Mouse (Mus musculus) kidney, embryonic 15.5 days (tissue): ENCODE results near the gene Tmprss11f. TPM values are rescaled to one million over a fixed set of nuclear protein-coding genes. Genes with fewer than 3 reads are reported as not detected.
"Not testable (repeated sequence)": the region's sequence is repeated elsewhere in the genome, so short reads cannot be mapped to it uniquely, and the experiment has no call there.

ENCODE experiments used
- ATAC-seq: fragments of 200-750 bp; cut with Nextera tagmentation; replicated peaks from 2 replicates; pipeline ENCODE4 v1.8.0; 2017; ENCODE audit warnings: moderate TSS enrichment; ENCODE audit not compliant: low FRiP score
- H3K27ac ChIP-seq: fragments of 300-500 bp; sonication (generic); 2 replicates; pipeline ENCODE4 v1.5.1; 2015; ENCODE audit warnings: mild to moderate bottlenecking, inconsistent platforms
- H3K27me3 ChIP-seq: fragments of 300-500 bp; sonication (generic); 2 replicates; pipeline ENCODE4 v1.6.1; 2015; ENCODE audit warnings: inconsistent platforms
- H3K36me3 ChIP-seq: fragments of 300-500 bp; sonication (generic); 2 replicates; pipeline ENCODE4 v1.6.1; 2015; ENCODE audit warnings: inconsistent platforms
- H3K4me1 ChIP-seq: fragments of 300-500 bp; sonication (generic); 2 replicates; pipeline ENCODE4 v1.6.1; 2015; ENCODE audit warnings: inconsistent platforms
- H3K4me2 ChIP-seq: fragments of 300-500 bp; sonication (generic); 2 replicates; pipeline ENCODE4 v1.6.1; 2015; ENCODE audit warnings: moderate library complexity, mild to moderate bottlenecking, inconsistent platforms
- H3K4me3 ChIP-seq: fragments of 300-500 bp; sonication (generic); replicated peaks from 2 replicates; pipeline ENCODE4 v1.5.1; 2015; ENCODE audit warnings: mild to moderate bottlenecking, inconsistent platforms
- H3K9ac ChIP-seq: fragments of 300-500 bp; sonication (generic); 2 replicates; pipeline ENCODE4 v1.6.1; 2015; ENCODE audit warnings: mild to moderate bottlenecking, inconsistent platforms
- H3K9me3 ChIP-seq: fragments of 300-500 bp; sonication (generic); replicated peaks from 2 replicates; pipeline ENCODE4 v1.6.1; 2016; ENCODE audit warnings: inconsistent platforms
- WGBS: fragments of 180-500 bp; shearing (Covaris S2); methylation state at CpG from one replicate; pipeline ENCODE4 v1.1.7; 2015; ENCODE audit warnings: mixed read lengths; 5-methylcytosine and 5-hydroxymethylcytosine counted together
- polyA plus RNA-seq: library from polyadenylated mRNA; unstranded; fragments of >200 nt; fragmentation: Nextera tagmentation; extraction: Ambion mirVana; gene quantifications from 2 replicates; pipeline ENCODE4 v1.2.1, GENCODE M21; 2015

Gene Tmprss11f
- polyA plus RNA-seq: not detected in 2 replicates

DNA sequence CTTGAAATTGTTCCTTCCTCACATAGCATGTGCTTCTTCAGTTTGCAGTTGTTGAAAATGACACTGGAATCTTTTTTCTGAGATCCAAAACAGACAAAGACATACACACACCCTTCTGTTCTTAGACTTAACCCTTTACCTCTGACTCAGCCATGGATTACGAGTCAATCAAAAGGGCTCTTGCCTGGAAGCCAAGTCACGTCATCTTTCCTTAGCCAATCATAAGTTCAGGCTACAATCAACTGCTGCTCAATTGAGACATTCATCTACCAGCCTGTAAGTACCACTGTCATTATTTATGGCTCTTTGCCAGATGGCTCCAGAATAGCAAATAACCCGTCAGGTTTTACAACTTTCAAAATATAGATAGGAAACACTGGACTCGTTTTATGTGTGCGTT is at the start of gene Tmprss11f:
TSS of gene Tmprss11f (minus strand) at position 101 of the 400 bp plus-strand sequence.
- Histone ChIP-seq H3K4me3 (no peak within 1 kb of the TSS), H3K4me2 (no peak within 1 kb of the TSS), H3K27ac (no peak within 1 kb of the TSS), H3K36me3 (no peaks in the 10 kb centered on the region), H3K9me3 (no peaks in the 10 kb centered on the region), H3K4me1 (no peaks in the 10 kb centered on the region), H3K27me3 (no peaks in the 10 kb centered on the region), H3K9ac (no peak within 1 kb of the TSS)
- no peak for ATAC-seq
- 66% methylated on average over 5 of the region's 5 CpGs for WGBS

DNA sequence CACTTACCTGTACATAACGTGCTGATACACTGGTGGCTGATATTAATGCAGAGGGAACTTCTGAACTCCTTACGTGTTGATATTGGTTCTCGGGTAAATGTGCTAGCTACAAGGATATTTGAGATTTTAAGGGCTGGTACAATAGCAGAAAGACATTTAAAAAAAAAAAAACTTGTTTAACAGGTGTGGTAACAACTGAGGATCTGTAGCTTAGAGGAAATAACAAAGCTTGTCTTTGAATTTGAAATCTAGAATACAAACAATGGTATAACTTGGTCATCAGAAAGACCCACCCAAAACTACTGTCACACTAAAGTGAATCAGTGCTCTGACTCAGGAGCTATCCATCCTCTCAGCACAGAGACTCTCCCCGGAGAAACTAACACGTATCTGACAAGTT is 44.0 kb upstream of the Tmprss11f start, which contains the start of gene Tmprss11b:
TSS of gene Tmprss11b (minus strand) at position 101 of the 400 bp plus-strand sequence.
- WGBS: 72% methylated on average over 5 of the region's 5 CpGs
- no peak within 1 kb of the TSS for H3K4me3 ChIP-seq
- no peak within 1 kb of the TSS for H3K4me2 ChIP-seq
- no peak for ATAC-seq
- H3K27ac ChIP-seq: no peak within 1 kb of the TSS
- H3K9ac ChIP-seq: no peak within 1 kb of the TSS
- no peaks in the 10 kb centered on the region for H3K4me1 ChIP-seq
- H3K36me3 ChIP-seq: no peaks in the 10 kb centered on the region
- H3K9me3 ChIP-seq: no peaks in the 10 kb centered on the region
- H3K27me3 ChIP-seq: no peaks in the 10 kb centered on the region

DNA sequence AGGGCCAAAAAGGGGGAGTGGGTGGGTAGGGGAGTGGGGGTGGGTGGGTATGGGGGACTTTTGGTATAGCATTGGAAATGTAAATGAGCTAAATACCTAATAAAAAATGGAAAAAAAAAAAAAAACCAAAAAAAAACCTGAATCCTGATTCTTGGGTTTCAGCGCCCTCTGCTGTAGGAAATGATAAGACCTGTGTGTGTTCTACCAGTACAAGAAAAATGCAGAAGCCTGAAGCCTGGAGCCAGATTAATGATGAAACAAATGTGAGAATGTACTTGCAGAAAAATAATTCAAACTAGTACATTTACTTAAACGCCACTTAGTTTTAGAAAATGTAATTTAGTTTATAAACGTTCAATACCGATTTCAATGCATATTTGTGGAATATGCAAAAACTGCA is 17.0 kb upstream of the Tmprss11f start:
- H3K4me2 ChIP-seq, H3K4me3 ChIP-seq, H3K27ac ChIP-seq, H3K36me3 ChIP-seq, H3K27me3 ChIP-seq, ATAC-seq, H3K4me1 ChIP-seq, H3K9me3 ChIP-seq, H3K9ac ChIP-seq: not testable (repeated sequence)
- WGBS: 37% methylated on average over 4 of the region's 4 CpGs

DNA sequence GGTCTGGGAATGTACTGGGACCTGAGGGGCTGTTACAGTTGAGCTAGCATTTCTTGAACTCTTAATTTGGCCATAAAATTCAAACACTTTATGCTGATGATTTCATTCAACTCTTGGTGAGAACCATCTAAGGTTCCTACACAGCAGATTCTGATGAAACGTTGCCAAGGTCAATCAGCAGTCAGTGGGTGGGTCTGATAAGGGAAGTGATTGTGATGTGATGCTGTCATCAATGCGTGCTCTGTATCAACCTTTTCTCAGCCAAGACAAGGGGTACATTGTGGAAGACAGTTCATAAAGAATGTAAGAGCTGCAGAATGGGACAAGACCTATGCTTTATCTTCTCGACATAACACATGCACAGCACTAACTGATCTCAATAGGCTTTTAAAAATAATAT is 8.6 kb upstream of the Tmprss11f start:
- no peak overlapping the region for H3K9ac ChIP-seq
- no peak overlapping the region for H3K27ac ChIP-seq
- ATAC-seq: no peak
- no peak overlapping the region for H3K4me3 ChIP-seq
- no peaks in the 10 kb centered on the region for H3K9me3 ChIP-seq
- H3K4me1 ChIP-seq: no peaks in the 10 kb centered on the region
- WGBS: 69% methylated on average over 3 of the region's 3 CpGs
- no peaks in the 10 kb centered on the region for H3K27me3 ChIP-seq
- H3K4me2 ChIP-seq: no peak overlapping the region
- H3K36me3 ChIP-seq: no peaks in the 10 kb centered on the region

GRCm38 (mm10) chr5:86630700-86631099 is 1.5 kb downstream of the Tmprss11f start:
- Histone ChIP-seq H3K27ac (no peak overlapping the region), H3K27me3 (no peaks in the 10 kb centered on the region), H3K4me3 (no peak overlapping the region), H3K9me3 (no peaks in the 10 kb centered on the region), H3K4me1 (no peaks in the 10 kb centered on the region), H3K4me2 (no peak overlapping the region), H3K36me3 (no peaks in the 10 kb centered on the region), H3K9ac (no peak overlapping the region)
- 72% methylated on average over 2 of the region's 2 CpGs for WGBS
- ATAC-seq: no peak

DNA sequence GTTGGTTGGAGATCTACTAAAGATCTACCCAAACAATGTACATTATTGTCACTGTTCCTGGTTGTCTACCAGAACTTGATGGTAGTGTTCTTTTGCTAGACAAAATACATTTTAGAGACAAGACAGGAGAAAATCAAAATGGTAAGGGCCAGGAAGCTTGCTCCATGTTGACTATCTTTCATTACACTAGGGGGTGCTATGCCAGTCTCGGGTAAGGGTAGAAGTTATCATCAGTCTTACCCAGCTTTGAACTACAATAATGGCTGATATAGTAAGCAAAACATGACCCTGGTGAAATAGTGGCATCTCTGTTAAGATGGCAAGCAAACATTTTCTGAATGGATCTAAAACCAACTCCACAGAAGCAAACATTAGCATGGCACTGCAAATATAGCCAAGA is 10.4 kb downstream of the Tmprss11f start:
- H3K4me3 ChIP-seq: no peak overlapping the region
- H3K27me3 ChIP-seq: no peaks in the 10 kb centered on the region
- ATAC-seq: no peak
- H3K36me3 ChIP-seq: no peaks in the 10 kb centered on the region
- no peak overlapping the region for H3K27ac ChIP-seq
- H3K9ac ChIP-seq: no peak overlapping the region
- H3K4me1 ChIP-seq: no peaks in the 10 kb centered on the region
- H3K9me3 ChIP-seq: no peaks in the 10 kb centered on the region
- no peak overlapping the region for H3K4me2 ChIP-seq
- 84% methylated on average over 1 of the region's 1 CpGs for WGBS

GRCm38 (mm10) chr5:86585896-86586295 is 46.3 kb downstream of the Tmprss11f start:
- Histone ChIP-seq H3K9ac (no peak overlapping the region), H3K4me2 (no peak overlapping the region), H3K36me3 (no peaks in the 10 kb centered on the region), H3K4me3 (no peak overlapping the region), H3K4me1 (no peaks in the 10 kb centered on the region), H3K27me3 (no peaks in the 10 kb centered on the region), H3K27ac (no peak overlapping the region), H3K9me3 (no peaks in the 10 kb centered on the region)
- 84% methylated on average over 3 of the region's 3 CpGs for WGBS
- ATAC-seq: no peak

DNA sequence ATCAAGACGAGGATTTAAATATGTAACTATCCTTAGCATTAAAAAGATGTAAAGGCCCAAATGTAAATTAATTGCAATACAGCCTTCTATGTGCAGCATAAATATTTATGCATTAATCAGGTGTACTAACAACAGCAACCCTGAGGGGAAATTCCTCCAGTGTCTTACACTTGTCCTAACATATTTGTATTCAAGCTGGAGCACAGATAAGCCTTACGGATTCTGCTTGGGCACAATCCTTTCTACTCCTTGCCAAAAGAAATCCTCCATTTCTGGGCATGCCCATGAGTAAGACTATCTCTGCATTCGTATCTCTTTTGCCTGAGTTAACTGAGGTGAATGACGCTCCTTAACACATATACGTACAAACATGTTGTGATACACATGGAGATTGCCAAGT is 49.6 kb downstream of the Tmprss11f start:
- no peaks in the 10 kb centered on the region for H3K4me1 ChIP-seq
- no peak overlapping the region for H3K27ac ChIP-seq
- no peaks in the 10 kb centered on the region for H3K9me3 ChIP-seq
- H3K4me2 ChIP-seq: no peak overlapping the region
- H3K27me3 ChIP-seq: no peaks in the 10 kb centered on the region
- H3K36me3 ChIP-seq: no peaks in the 10 kb centered on the region
- no peak overlapping the region for H3K9ac ChIP-seq
- WGBS: 89% methylated on average over 5 of the region's 5 CpGs
- no peak for ATAC-seq
- H3K4me3 ChIP-seq: no peak overlapping the region

DNA sequence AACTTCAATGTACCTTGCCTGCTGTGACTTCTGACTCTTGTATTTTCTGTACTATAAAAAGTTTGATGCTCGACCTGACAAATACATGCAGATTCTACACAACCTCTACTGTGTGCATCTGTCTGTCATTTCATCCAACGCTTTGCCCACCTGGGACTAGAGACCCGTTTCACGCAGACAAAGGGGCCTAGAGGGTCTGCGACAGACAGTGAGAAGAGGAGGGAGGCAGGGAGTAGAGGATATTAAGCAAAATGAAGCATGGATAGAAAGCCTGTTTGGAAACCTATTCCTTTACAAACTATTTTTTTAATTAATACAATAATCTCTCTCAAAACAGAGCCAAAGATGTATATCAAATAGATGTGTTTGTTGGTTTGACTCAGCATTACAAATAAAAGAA is 50.2 kb downstream of the Tmprss11f start:
- Histone ChIP-seq H3K4me1 (no peaks in the 10 kb centered on the region), H3K27ac (no peak overlapping the region), H3K27me3 (no peaks in the 10 kb centered on the region), H3K4me3 (no peak overlapping the region), H3K9me3 (no peaks in the 10 kb centered on the region), H3K36me3 (no peaks in the 10 kb centered on the region), H3K4me2 (no peak overlapping the region), H3K9ac (no peak overlapping the region)
- 72% methylated on average over 5 of the region's 5 CpGs for WGBS
- ATAC-seq: no peak

GRCm38 (mm10) chr5:86578761-86579160 is 53.5 kb downstream of the Tmprss11f start:
- not testable (repeated sequence) for H3K27ac ChIP-seq, H3K4me3 ChIP-seq, H3K9me3 ChIP-seq, H3K4me2 ChIP-seq, ATAC-seq, H3K9ac ChIP-seq, H3K36me3 ChIP-seq, H3K4me1 ChIP-seq, H3K27me3 ChIP-seq
- 91% methylated on average over 8 of the region's 8 CpGs for WGBS

DNA sequence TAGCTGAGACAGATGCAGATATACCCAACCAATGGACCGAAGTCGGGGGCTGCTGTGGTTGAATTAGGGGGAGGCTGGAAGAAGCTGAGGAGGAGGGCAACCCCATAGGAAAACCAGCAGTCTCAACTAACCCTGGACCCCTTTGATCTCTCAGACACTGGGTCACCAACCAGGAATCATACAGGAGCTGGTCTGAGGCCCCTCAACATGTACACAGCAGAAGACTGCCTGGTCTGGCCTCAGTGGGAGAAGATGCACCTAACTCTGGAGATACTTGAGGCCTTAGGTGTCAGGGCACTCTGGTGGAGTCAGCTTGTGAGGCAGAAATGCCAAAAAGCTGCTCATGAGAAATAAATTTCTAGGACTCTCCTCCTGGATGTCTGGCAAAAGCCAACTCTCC is 85.5 kb downstream of the Tmprss11f start:
- Histone ChIP-seq H3K4me3 (no peak overlapping the region), H3K4me1 (no peaks in the 10 kb centered on the region), H3K9me3 (no peaks in the 10 kb centered on the region), H3K4me2 (no peak overlapping the region), H3K9ac (no peak overlapping the region), H3K36me3 (no peaks in the 10 kb centered on the region), H3K27ac (no peak overlapping the region), H3K27me3 (no peaks in the 10 kb centered on the region)
- no peak; the same call in 1 of the 2 replicates for ATAC-seq
- 85% methylated on average over 2 of the region's 2 CpGs for WGBS

DNA sequence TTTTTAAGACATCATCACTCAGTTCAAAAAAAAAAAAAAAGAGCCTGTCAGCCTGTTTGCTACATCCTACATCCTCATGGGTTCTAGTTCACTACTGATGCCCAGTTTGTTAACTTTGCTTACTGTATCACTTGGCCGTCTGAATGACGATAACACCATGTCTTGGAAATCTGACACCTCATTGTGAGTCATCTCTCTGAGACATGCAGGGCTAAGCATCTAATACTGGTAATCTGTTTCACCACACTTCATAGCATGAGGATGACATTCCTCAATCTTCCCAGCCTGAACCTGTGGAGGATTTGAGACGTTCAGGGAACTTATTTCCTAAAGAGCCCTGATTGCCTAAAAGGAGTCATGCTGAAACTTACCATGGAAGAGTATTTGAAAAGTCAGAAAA is 91.6 kb downstream of the Tmprss11f start:
- H3K4me3 ChIP-seq: no peak overlapping the region
- no peak overlapping the region for H3K4me2 ChIP-seq
- H3K27me3 ChIP-seq: no peaks in the 10 kb centered on the region
- no peak overlapping the region for H3K27ac ChIP-seq
- no peaks in the 10 kb centered on the region for H3K4me1 ChIP-seq
- WGBS: 73% methylated on average over 3 of the region's 3 CpGs
- no peaks in the 10 kb centered on the region for H3K36me3 ChIP-seq
- no peak for ATAC-seq
- H3K9me3 ChIP-seq: no peaks in the 10 kb centered on the region
- H3K9ac ChIP-seq: no peak overlapping the region

DNA sequence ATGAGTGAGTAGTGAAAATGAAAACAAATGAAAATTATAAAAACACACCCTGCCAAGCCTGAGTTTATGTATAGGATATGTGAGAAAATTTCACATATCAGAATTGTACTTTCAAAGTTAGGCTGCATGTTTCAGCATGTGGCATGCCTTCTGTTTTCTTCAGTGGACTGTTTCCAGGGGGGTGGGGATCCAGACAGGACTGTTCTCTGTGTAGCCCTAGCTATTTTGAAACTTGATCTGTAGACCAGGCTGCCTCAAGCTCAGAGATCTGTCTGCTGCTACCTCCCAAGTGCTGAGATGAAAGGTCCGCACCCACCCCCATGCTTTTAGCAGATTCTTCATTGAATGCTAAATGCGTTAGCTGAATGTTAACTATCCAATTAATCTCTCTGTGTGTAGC is 103.5 kb downstream of the Tmprss11f start:
- Histone ChIP-seq H3K4me2 (no peak overlapping the region), H3K9ac (no peak overlapping the region), H3K27ac (no peak overlapping the region), H3K9me3 (no peaks in the 10 kb centered on the region), H3K4me3 (no peak overlapping the region), H3K27me3 (no peaks in the 10 kb centered on the region), H3K36me3 (no peaks in the 10 kb centered on the region), H3K4me1 (no peaks in the 10 kb centered on the region)
- WGBS: 62% methylated on average over 2 of the region's 2 CpGs
- no peak for ATAC-seq
